Mouse (Mus musculus) lung, postnatal 0 days (tissue): ENCODE measurements around the gene Il17d.

Experiments
- CTCF ChIP-seq: IDR thresholded peaks from 2 replicates; pipeline ENCODE4 v1.5.1; 2016; ENCODE audit warnings: antibody characterized with exemption, mild to moderate bottlenecking
- EP300 ChIP-seq: IDR thresholded peaks from 2 replicates; pipeline ENCODE4 v1.6.1; 2016; ENCODE audit warnings: antibody characterized with exemption, mild to moderate bottlenecking, control low read depth

DNA sequence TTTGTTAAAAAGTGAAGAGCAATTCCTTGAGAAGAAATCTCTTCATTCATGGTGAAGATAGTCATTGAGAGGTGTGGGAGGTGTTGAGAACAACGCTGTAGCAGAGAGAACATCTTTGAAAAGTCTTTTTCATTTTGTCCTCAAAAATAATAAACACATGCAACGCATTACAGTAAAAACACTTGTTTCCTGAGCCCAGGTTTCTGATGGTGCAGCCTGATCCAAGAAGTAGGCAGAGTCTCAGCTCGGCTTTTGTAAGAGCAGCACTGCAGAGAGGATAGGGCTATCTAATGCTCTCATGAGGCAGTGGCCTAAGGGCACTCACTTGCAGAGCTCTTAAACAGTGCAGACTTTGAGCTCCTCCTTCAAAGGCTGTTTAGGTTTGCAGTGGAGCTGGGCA lies 34.9 kb upstream of the Il17d start:
- TF ChIP-seq CTCF: no peak
- no peak for TF ChIP-seq EP300
